Mouse (Mus musculus): ENCODE results near the gene Dcaf8. TPM values are rescaled to one million over a fixed set of nuclear protein-coding genes. Genes with fewer than 3 reads are reported as not detected.
A peak's percentile ranks its signal among the peaks of the same experiment; 100 is the strongest.

Gene Dcaf8
- polyA plus RNA-seq, 1 experiment from 2014 or later, result 124 TPM

- Histone ChIP-seq H3K36me3 (peaks cover 55% of the 10 kb centered on the region), H3K27ac (replicated peaks) (no peak overlapping the region), H3K4me1 (peaks cover 14% of the 10 kb centered on the region), H3K9me3 (replicated peaks) (no peaks in the 10 kb centered on the region), H3K27me3 (ENCODE audit: low read depth, poor library complexity, severe bottlenecking) (no peaks in the 10 kb centered on the region), H3K4me3 (no peak overlapping the region)
- no peak for DNase-seq (ENCODE audit: low spot score)
- WGBS, result 93% methylated on average over 15 of the region's 15 CpGs
Measured at GRCm38 (mm10) chr1:172128563-172128962, 19.3 kb upstream of the Dcaf8 start.

- no peak for DNase-seq (ENCODE audit: low spot score)
- 73% methylated on average over 2 of the region's 2 CpGs for WGBS
- no peak overlapping the region for H3K27ac ChIP-seq (replicated peaks)
- H3K4me1 ChIP-seq, result peaks cover 14% of the 10 kb centered on the region
- peaks cover 57% of the 10 kb centered on the region for H3K36me3 ChIP-seq
- no peak overlapping the region for H3K4me3 ChIP-seq
- no peaks in the 10 kb centered on the region for H3K27me3 ChIP-seq (ENCODE audit: low read depth, poor library complexity, severe bottlenecking)
- no peaks in the 10 kb centered on the region for H3K9me3 ChIP-seq (replicated peaks)
Measured at GRCm38 (mm10) chr1:172129108-172129507, 18.8 kb upstream of the Dcaf8 start.

GRCm38 (mm10) chr1:172129780-172130179 lies 18.1 kb upstream of the Dcaf8 start:
- Histone ChIP-seq H3K9me3 (replicated peaks) (no peaks in the 10 kb centered on the region), H3K4me1 (peaks cover 14% of the 10 kb centered on the region), H3K4me3 (no peak overlapping the region), H3K27me3 (ENCODE audit: low read depth, poor library complexity, severe bottlenecking) (no peaks in the 10 kb centered on the region), H3K27ac (replicated peaks) (no peak overlapping the region), H3K36me3 (peaks cover 64% of the 10 kb centered on the region)
- 96% methylated on average over 5 of the region's 5 CpGs for WGBS
- no peak for DNase-seq (ENCODE audit: low spot score)

GRCm38 (mm10) chr1:172132319-172132718 lies 15.6 kb upstream of the Dcaf8 start:
- Histone ChIP-seq H3K4me1 (peaks cover 6% of the 10 kb centered on the region), H3K36me3 (peaks cover 84% of the 10 kb centered on the region), H3K27ac (replicated peaks) (no peak overlapping the region), H3K27me3 (ENCODE audit: low read depth, poor library complexity, severe bottlenecking) (no peaks in the 10 kb centered on the region), H3K4me3 (no peak overlapping the region), H3K9me3 (replicated peaks) (no peaks in the 10 kb centered on the region)
- WGBS, result 91% methylated on average over 7 of the region's 7 CpGs
- no peak for DNase-seq (ENCODE audit: low spot score)

GRCm38 (mm10) chr1:172133535-172133934 lies 14.3 kb upstream of the Dcaf8 start:
- Histone ChIP-seq H3K4me3 (no peak overlapping the region), H3K9me3 (replicated peaks) (no peaks in the 10 kb centered on the region), H3K27me3 (ENCODE audit: low read depth, poor library complexity, severe bottlenecking) (no peaks in the 10 kb centered on the region), H3K4me1 (no peaks in the 10 kb centered on the region), H3K36me3 (peaks cover 81% of the 10 kb centered on the region), H3K27ac (replicated peaks) (no peak overlapping the region)
- DNase-seq (ENCODE audit: low spot score), result no peak
- WGBS, result 90% methylated on average over 7 of the region's 7 CpGs

GRCm38 (mm10) chr1:172134072-172134471 lies 13.8 kb upstream of the Dcaf8 start:
- Histone ChIP-seq H3K36me3 (peaks cover 76% of the 10 kb centered on the region), H3K4me3 (no peak overlapping the region), H3K27ac (replicated peaks) (no peak overlapping the region), H3K27me3 (ENCODE audit: low read depth, poor library complexity, severe bottlenecking) (no peaks in the 10 kb centered on the region), H3K9me3 (replicated peaks) (no peaks in the 10 kb centered on the region), H3K4me1 (no peaks in the 10 kb centered on the region)
- DNase-seq (ENCODE audit: low spot score), result no peak
- WGBS, result 86% methylated on average over 4 of the region's 4 CpGs

GRCm38 (mm10) chr1:172140160-172140559 lies 7.7 kb upstream of the Dcaf8 start:
- H3K4me3 ChIP-seq, result no peak overlapping the region
- no peak overlapping the region for H3K27ac ChIP-seq (replicated peaks)
- H3K27me3 ChIP-seq (ENCODE audit: low read depth, poor library complexity, severe bottlenecking), result no peaks in the 10 kb centered on the region
- WGBS, result 87% methylated on average over 2 of the region's 2 CpGs
- H3K36me3 ChIP-seq, result peaks cover 16% of the 10 kb centered on the region
- no peak for DNase-seq (ENCODE audit: low spot score)
- H3K9me3 ChIP-seq (replicated peaks), result no peaks in the 10 kb centered on the region
- no peaks in the 10 kb centered on the region for H3K4me1 ChIP-seq

GRCm38 (mm10) chr1:172140825-172141224 lies 7.1 kb upstream of the Dcaf8 start:
- no peak for DNase-seq (ENCODE audit: low spot score)
- Histone ChIP-seq H3K4me1 (no peaks in the 10 kb centered on the region), H3K27ac (replicated peaks) (no peak overlapping the region), H3K9me3 (replicated peaks) (no peaks in the 10 kb centered on the region), H3K27me3 (ENCODE audit: low read depth, poor library complexity, severe bottlenecking) (no peaks in the 10 kb centered on the region), H3K36me3 (peaks cover 10% of the 10 kb centered on the region), H3K4me3 (no peak overlapping the region)
- WGBS, result 88% methylated on average over 1 of the region's 1 CpGs

GRCm38 (mm10) chr1:172141529-172141928 lies 6.4 kb upstream of the Dcaf8 start:
- H3K4me1 ChIP-seq, result no peaks in the 10 kb centered on the region
- WGBS, result 79% methylated on average over 3 of the region's 3 CpGs
- no peak for DNase-seq (ENCODE audit: low spot score)
- H3K27ac ChIP-seq (replicated peaks), result no peak overlapping the region
- no peaks in the 10 kb centered on the region for H3K9me3 ChIP-seq (replicated peaks)
- H3K27me3 ChIP-seq (ENCODE audit: low read depth, poor library complexity, severe bottlenecking), result no peaks in the 10 kb centered on the region
- H3K4me3 ChIP-seq, result no peak overlapping the region
- H3K36me3 ChIP-seq, result peaks cover 3% of the 10 kb centered on the region; the same call in 1 of the 2 replicates

GRCm38 (mm10) chr1:172143570-172143969 lies 4.3 kb upstream of the Dcaf8 start:
- Histone ChIP-seq H3K9me3 (replicated peaks) (no peaks in the 10 kb centered on the region), H3K27me3 (ENCODE audit: low read depth, poor library complexity, severe bottlenecking) (no peaks in the 10 kb centered on the region), H3K27ac (replicated peaks) (no peak overlapping the region), H3K4me1 (peaks cover 7% of the 10 kb centered on the region), H3K4me3 (no peak overlapping the region), H3K36me3 (no peaks in the 10 kb centered on the region)
- DNase-seq (ENCODE audit: low spot score), result peak; percentile 42
- WGBS, result 33% methylated on average over 1 of the region's 1 CpGs

GRCm38 (mm10) chr1:172148279-172148954 lies 533 bp downstream of the Dcaf8 start:
- Histone ChIP-seq H3K4me1 (peaks cover 21% of the 10 kb centered on the region), H3K27ac (replicated peaks) (peak overlapping the region; percentile 99), H3K36me3 (peaks cover 37% of the 10 kb centered on the region), H3K9me3 (replicated peaks) (no peaks in the 10 kb centered on the region), H3K27me3 (ENCODE audit: low read depth, poor library complexity, severe bottlenecking) (no peaks in the 10 kb centered on the region), H3K4me3 (peak overlapping the region; percentile 97)
- WGBS, result under 1% methylated on average over 40 of the region's 40 CpGs
- peak; percentile 66 for DNase-seq (ENCODE audit: low spot score)

GRCm38 (mm10) chr1:172148955-172149815 lies 1.3 kb downstream of the Dcaf8 start:
- Histone ChIP-seq H3K9me3 (replicated peaks) (no peaks in the 10 kb centered on the region), H3K4me3 (peak overlapping the region; percentile 97), H3K27ac (replicated peaks) (peak overlapping the region; percentile 99), H3K27me3 (ENCODE audit: low read depth, poor library complexity, severe bottlenecking) (no peaks in the 10 kb centered on the region), H3K4me1 (peaks cover 21% of the 10 kb centered on the region), H3K36me3 (peaks cover 44% of the 10 kb centered on the region)
- no peak for DNase-seq (ENCODE audit: low spot score)
- 29% methylated on average over 19 of the region's 19 CpGs for WGBS

- Histone ChIP-seq H3K4me1 (peaks cover 8% of the 10 kb centered on the region), H3K36me3 (peaks cover 83% of the 10 kb centered on the region), H3K9me3 (replicated peaks) (no peaks in the 10 kb centered on the region), H3K4me3 (no peak overlapping the region), H3K27me3 (ENCODE audit: low read depth, poor library complexity, severe bottlenecking) (no peaks in the 10 kb centered on the region), H3K27ac (replicated peaks) (no peak overlapping the region)
- no peak for DNase-seq (ENCODE audit: low spot score)
- 96% methylated on average over 3 of the region's 3 CpGs for WGBS
Measured at GRCm38 (mm10) chr1:172154536-172154935, 6.7 kb downstream of the Dcaf8 start.
